Mouse (Mus musculus): ENCODE measurements around the gene Ube2a.
"Not testable (repeated sequence)": the region's sequence is repeated elsewhere in the genome, so short reads cannot be mapped to it uniquely, and the experiment has no call there.

Gene Ube2a

GRCm38 (mm10) chrX:36873765-36874164, at the start of gene Ube2a, which contains the start of gene C330007P06Rik:
Ube2a (plus strand) TSS chrX:36873900.
C330007P06Rik (minus strand) TSS chrX:36874111.
- in situ Hi-C loops (cut with MboI): no loop called here

- in situ Hi-C loops (cut with MboI): no loop called here
Observed at GRCm38 (mm10) chrX:36823932-36824711, 49.6 kb upstream of the Ube2a start.

DNA sequence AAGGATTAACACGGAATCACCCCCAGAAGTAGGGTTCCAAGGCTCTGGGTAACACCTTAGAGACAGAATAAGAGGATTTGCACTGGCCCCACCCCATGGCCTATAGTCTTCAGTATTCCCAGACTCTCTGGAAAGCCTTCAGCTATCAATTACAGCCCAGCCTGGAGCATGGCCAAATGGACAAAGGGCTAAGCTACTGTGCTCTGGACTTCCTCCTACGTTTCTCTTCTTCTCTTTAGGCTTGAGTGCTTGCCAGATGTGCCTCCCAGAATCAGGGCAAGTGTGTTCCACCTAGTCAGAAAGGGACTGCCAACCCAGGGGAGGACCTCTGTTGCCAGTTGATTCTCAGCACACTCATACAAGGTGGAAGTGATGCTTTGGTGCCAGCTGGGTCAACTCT, 48.7 kb upstream of the Ube2a start:
- in situ Hi-C loops (cut with MboI): no loop called here

DNA sequence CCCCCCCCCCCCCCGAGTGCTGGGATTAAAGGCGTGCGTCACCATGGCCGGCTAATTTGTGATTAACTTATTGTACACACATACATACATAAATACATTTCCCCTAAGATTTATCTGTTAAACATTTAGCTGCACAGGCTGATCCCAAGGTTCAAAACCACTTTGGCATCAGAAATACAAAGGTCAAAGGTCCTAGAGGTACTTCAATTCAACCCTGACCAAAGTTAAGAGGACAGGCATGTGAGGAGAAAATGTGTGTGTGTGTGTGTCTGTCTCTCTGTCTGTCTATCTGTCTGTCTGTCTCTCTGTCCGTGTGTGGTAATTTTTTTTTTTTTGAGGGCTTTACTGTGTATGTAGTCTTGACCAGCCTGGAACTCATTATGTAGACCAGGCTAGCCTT, 46.8 kb upstream of the Ube2a start:
- in situ Hi-C loops (cut with MboI): no loop called here

- in situ Hi-C loops (cut with MboI): loop anchor here (10.0 kb wide), 2 partner anchors 75 to 195 kb away; partner anchors contain the start of gene Nkrf
Observed at GRCm38 (mm10) chrX:36830271-36830670, 43.4 kb upstream of the Ube2a start.

GRCm38 (mm10) chrX:36831632-36832031, 42.1 kb upstream of the Ube2a start:
- in situ Hi-C loops (cut with MboI): loop anchor here (10.0 kb wide), 2 partner anchors 73 to 193 kb away; partner anchors contain the start of gene Nkrf

DNA sequence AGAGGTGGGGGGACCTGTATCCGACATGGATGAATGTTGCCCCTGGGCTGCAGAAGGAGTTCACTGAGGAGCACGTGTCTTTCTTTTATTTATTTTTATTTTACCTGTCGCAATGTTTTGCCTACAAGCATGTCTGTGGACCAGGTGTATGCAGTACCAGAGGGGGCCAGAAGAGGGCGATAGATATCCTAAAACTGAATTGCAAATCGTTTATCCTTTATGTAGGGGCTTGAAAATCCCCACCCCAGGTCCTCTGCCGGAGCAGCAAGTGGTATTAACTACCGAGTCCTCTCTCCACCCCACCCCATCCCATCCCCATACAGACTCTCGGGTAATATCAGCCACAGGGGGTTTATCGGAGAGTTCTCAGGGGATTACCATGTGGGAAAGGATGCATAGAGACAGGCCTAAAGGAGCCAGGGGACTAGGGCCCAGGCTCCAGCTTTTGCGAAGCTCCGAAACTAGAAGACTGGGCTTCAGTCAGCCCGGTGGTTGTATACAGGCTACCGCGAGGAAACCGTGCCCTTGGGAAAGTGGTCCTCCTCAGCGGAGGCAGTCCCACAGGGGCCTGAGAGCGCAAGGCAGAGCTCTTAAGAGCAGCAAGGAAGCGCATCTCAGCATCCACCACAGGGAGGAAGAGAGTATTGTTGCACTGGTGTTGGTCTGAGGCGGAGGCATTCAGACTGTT, 40.2 kb upstream of the Ube2a start:
- in situ Hi-C loops (cut with MboI): loop anchor here (10.0 kb wide), 2 partner anchors 71 to 191 kb away; partner anchors contain the start of gene Nkrf

- in situ Hi-C loops (cut with MboI): loop anchor here (10.0 kb wide), 2 partner anchors 68 to 188 kb away; partner anchors contain the start of gene Nkrf
Observed at GRCm38 (mm10) chrX:36837069-36837676, 36.5 kb upstream of the Ube2a start.

GRCm38 (mm10) chrX:36839391-36839790, 34.3 kb upstream of the Ube2a start:
- in situ Hi-C loops (cut with MboI): loop anchor here (10.0 kb wide), 2 partner anchors 65 to 185 kb away; partner anchors contain the start of gene Nkrf

- in situ Hi-C loops (cut with MboI): no loop called here
Observed at GRCm38 (mm10) chrX:36841698-36842097, 32.0 kb upstream of the Ube2a start.

- in situ Hi-C loops (cut with MboI): no loop called here
Observed at GRCm38 (mm10) chrX:36843346-36843990, 30.2 kb upstream of the Ube2a start.

DNA sequence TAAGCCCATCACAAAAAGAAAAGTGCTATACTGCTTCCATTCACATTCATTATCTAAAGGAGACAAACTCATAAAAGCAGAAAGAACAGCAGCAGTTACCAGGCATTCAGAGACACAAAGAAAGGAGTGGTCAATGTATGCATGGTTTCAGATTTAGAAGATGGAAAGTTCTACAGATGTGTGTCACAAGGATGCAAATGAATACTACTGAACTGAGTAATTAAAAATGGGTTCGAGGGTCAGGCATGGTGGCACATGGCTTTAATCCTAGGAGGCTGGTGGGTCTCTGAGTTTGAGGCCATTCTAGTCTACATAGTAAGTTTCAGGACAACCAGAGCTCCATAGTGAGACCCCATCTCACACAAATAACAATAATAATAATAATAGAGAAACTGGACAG, 26.5 kb upstream of the Ube2a start:
- in situ Hi-C loops (cut with MboI): no loop called here

DNA sequence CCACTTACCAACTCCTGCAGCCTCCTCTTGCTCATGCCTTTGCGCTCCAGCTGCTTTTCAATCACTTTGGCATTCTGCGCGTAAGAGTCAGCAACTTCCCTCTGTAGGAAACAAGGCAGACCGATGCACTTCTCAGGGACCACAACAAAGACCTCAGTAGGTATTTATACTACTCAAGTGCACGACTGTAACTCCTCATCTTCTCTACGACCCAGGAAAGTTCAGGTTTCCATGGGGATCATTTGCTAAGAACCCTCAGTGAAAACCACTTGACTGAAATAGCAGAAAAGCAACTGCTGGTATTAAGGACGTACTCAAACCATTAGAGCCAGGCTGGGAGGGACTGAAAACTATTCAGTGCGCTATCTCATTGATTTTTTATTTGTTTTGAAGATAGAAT, 21.1 kb upstream of the Ube2a start:
- in situ Hi-C loops (cut with MboI): no loop called here

GRCm38 (mm10) chrX:36863766-36864608, 9.7 kb upstream of the Ube2a start:
- in situ Hi-C loops (cut with MboI): no loop called here

GRCm38 (mm10) chrX:36864609-36865328, 8.9 kb upstream of the Ube2a start:
- in situ Hi-C loops (cut with MboI): no loop called here

- in situ Hi-C loops (cut with MboI): no loop called here
Observed at GRCm38 (mm10) chrX:36870372-36870771, 3.3 kb upstream of the Ube2a start.

DNA sequence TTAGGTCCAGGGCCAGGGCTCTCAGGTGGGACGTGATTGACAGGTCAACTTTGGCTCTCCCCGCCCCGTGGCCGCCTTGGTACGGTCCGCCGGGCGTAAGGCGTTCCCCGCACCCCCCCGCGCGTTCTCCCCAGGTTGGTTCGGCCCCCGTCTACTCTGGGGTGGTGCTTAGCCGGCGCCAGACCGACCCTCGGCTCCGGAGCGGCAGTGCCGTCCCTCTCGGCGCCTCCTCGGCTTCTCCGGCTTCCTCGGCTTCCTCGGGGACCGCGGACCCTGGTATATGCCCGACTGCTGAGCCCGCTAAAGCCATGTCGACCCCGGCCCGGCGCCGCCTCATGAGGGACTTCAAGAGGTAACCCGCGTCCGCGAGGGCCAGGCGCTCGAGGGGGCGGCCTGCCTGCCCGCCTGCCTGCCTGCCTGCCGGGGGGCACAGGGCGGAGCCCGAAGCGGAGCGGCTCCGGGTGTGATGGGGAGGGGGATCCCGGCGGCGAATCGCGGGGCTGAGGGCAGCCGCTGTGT, 537 bp downstream of the Ube2a start:
- in situ Hi-C loops (cut with MboI): no loop called here

GRCm38 (mm10) chrX:36874704-36875128, 1.0 kb downstream of the Ube2a start:
- in situ Hi-C loops (cut with MboI): no loop called here

- in situ Hi-C loops (cut with MboI): no loop called here
Observed at GRCm38 (mm10) chrX:36884719-36885118, 11.0 kb downstream of the Ube2a start.

DNA sequence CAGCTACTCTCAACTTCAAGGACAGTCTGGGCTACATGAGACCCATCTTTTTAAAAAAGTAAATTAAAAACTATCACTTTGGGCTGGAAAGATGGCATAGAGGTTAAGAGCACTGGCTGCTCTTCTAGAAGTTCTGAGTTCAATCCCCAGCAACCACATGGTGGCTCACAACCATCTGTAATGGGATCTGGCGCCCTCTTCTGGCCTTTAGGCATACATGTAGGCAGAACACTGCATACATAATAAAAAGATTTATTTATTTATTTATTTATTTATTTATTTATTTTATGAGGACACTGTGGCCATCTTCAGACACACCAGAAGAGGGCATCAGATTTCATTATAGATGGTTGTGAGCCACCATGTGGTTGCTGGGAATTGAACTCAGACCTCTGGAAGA, 25.2 kb downstream of the Ube2a start:
- in situ Hi-C loops (cut with MboI): not testable (repeated sequence)

All from mature B cell (primary cell).